ENCODE assay signal across 8 mouse cellular contexts in the genomic region with DNA sequence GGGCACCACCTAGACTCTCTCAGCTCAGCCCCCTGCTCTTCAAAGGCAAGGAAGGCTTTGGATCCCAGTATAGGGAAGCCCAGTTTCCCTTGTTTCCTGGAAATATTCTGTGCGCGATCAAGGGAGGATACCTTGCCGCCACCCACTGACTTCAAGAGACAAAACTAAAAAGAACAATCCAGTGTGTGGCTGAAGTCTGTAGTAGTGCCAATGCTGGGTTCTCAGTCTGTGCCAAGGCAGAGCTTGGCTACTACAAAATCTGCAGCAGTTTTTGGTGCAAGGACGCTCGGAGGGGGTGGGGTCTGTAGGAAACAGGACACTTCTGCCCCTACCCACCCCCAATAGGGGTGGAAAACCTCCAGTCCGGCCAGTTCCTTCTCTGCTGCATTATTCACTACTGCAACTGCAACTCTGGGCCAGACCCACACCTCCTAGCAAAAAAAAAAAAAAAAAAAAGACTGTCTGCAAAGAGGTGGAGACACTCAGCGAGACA. TPM values are rescaled to one million over a fixed set of nuclear protein-coding genes. Genes with fewer than 3 reads are reported as not detected.
DNase-seq lines count a peak whose midpoint lies in the region; ATAC-seq and TF ChIP-seq lines count a peak whose summit lies in the region.

No protein-coding gene starts in this region.

- H3K27ac ChIP-seq in heart, postnatal 0 days (ENCODE audit: low read depth) = no peak overlapping the region
- H3K27ac ChIP-seq in embryonic facial prominence, embryonic 14.5 days (replicated peaks; ENCODE audit: low read depth, low read length) = no peak overlapping the region
- 0 out of 2 replicates have a peak overlapping the region, but pooled peaks have one; percentile 48 for H3K27ac ChIP-seq in hindbrain, embryonic 13.5 days
- H3K27ac ChIP-seq in midbrain, embryonic 14.5 days (replicated peaks; ENCODE audit: low read depth, low read length) = no peak overlapping the region

- H3K4me1 ChIP-seq in heart, postnatal 0 days (ENCODE audit: control insufficient read depth, insufficient read depth) = peaks cover 69% of the 10 kb centered on the region
- peaks cover 46% of the 10 kb centered on the region for H3K4me1 ChIP-seq in embryonic facial prominence, embryonic 14.5 days (ENCODE audit: control insufficient read depth, insufficient read depth, low read length)
- H3K4me1 ChIP-seq in hindbrain, embryonic 13.5 days (replicated peaks) = peaks cover 82% of the 10 kb centered on the region
- peaks cover 63% of the 10 kb centered on the region for H3K4me1 ChIP-seq in midbrain, embryonic 14.5 days (ENCODE audit: control insufficient read depth, insufficient read depth, low read length)

- no peak overlapping the region for H3K9ac ChIP-seq in heart, postnatal 0 days (replicated peaks; ENCODE audit: low read depth, low read length)
- H3K9ac ChIP-seq in embryonic facial prominence, embryonic 14.5 days (ENCODE audit: low read depth, low read length) = no peak overlapping the region
- H3K9ac ChIP-seq in hindbrain, embryonic 13.5 days = peak overlapping the region; percentile 94
- peak overlapping the region; percentile 90 for H3K9ac ChIP-seq in midbrain, embryonic 14.5 days (replicated peaks; ENCODE audit: low read length)

- WGBS in heart, postnatal 0 days = 63% methylated on average over 7 of the region's 7 CpGs
- 53% methylated on average over 7 of the region's 7 CpGs for WGBS in embryonic facial prominence, embryonic 14.5 days
- 45% methylated on average over 7 of the region's 7 CpGs for WGBS in hindbrain, embryonic 13.5 days
- WGBS in midbrain, embryonic 14.5 days = 48% methylated on average over 7 of the region's 7 CpGs

- no peak for TF ChIP-seq EP300 in heart, postnatal 0 days (IDR thresholded peaks at IDR 0.05; ENCODE audit: low read depth)

- no peaks in the 10 kb centered on the region for H3K27me3 ChIP-seq in heart, postnatal 0 days (ENCODE audit: control insufficient read depth, insufficient read depth, low read length)
- no peaks in the 10 kb centered on the region for H3K27me3 ChIP-seq in embryonic facial prominence, embryonic 14.5 days (replicated peaks; ENCODE audit: control insufficient read depth, insufficient read depth, low read length)
- no peaks in the 10 kb centered on the region for H3K27me3 ChIP-seq in hindbrain, embryonic 13.5 days
- no peaks in the 10 kb centered on the region for H3K27me3 ChIP-seq in midbrain, embryonic 14.5 days (ENCODE audit: control insufficient read depth, insufficient read depth, low read length)

- no peak for DNase-seq in heart, postnatal 0 days (ENCODE audit: low spot score)
- no peak for DNase-seq in heart, adult 18-20 months
- DNase-seq in embryonic facial prominence, embryonic 14.5 days (ENCODE audit: low spot score) = no peak
- DNase-seq in midbrain, embryonic 14.5 days = no peak
- no peak for DNase-seq in embryo, embryonic 10 days (ENCODE audit: low spot score)
- DNase-seq in right cerebral cortex, postnatal 14 days = no peak
- no peak for DNase-seq in cerebellum, adult 11 months

- no peak overlapping the region for H3K4me3 ChIP-seq in heart, postnatal 0 days (ENCODE audit: low read depth, low read length)
- H3K4me3 ChIP-seq in embryonic facial prominence, embryonic 14.5 days (ENCODE audit: low read depth, low read length) = no peak overlapping the region
- peak overlapping the region; percentile 88 for H3K4me3 ChIP-seq in hindbrain, embryonic 13.5 days
- H3K4me3 ChIP-seq in midbrain, embryonic 14.5 days (replicated peaks; ENCODE audit: low read depth, low read length) = peak overlapping the region; percentile 83

- no peaks in the 10 kb centered on the region for H3K36me3 ChIP-seq in heart, postnatal 0 days (replicated peaks; ENCODE audit: control insufficient read depth, insufficient read depth, low read length)
- no peaks in the 10 kb centered on the region for H3K36me3 ChIP-seq in embryonic facial prominence, embryonic 14.5 days (ENCODE audit: control insufficient read depth, insufficient read depth, low read length)
- H3K36me3 ChIP-seq in hindbrain, embryonic 13.5 days = no peaks in the 10 kb centered on the region
- no peaks in the 10 kb centered on the region for H3K36me3 ChIP-seq in midbrain, embryonic 14.5 days (ENCODE audit: control insufficient read depth, insufficient read depth, low read length)

- no peak for ATAC-seq in heart, postnatal 0 days (ENCODE audit: insufficient read depth, low read depth)
- ATAC-seq in embryonic facial prominence, embryonic 14.5 days (ENCODE audit: low read depth) = no peak
- ATAC-seq in hindbrain, embryonic 13.5 days (ENCODE audit: low FRiP score) = no peak
- no peak for ATAC-seq in midbrain, embryonic 14.5 days (ENCODE audit: low FRiP score, low TSS enrichment)

- no peaks in the 10 kb centered on the region for H3K9me3 ChIP-seq in heart, postnatal 0 days (replicated peaks; ENCODE audit: control insufficient read depth, low read length)
- no peaks in the 10 kb centered on the region for H3K9me3 ChIP-seq in embryonic facial prominence, embryonic 14.5 days (ENCODE audit: control insufficient read depth, low read length)
- H3K9me3 ChIP-seq in hindbrain, embryonic 13.5 days = no peaks in the 10 kb centered on the region
- H3K9me3 ChIP-seq in midbrain, embryonic 14.5 days (ENCODE audit: control insufficient read depth, low read length) = no peaks in the 10 kb centered on the region

- peak overlapping the region; percentile 25; the same call in 1 of the 2 replicates for H3K4me2 ChIP-seq in heart, postnatal 0 days (ENCODE audit: low read depth, low read length)
- H3K4me2 ChIP-seq in embryonic facial prominence, embryonic 14.5 days (ENCODE audit: low read depth, low read length) = peak overlapping the region; percentile 96
- H3K4me2 ChIP-seq in hindbrain, embryonic 13.5 days = peak overlapping the region; percentile 81
- peak overlapping the region; percentile 98 for H3K4me2 ChIP-seq in midbrain, embryonic 14.5 days (ENCODE audit: low read length)

- no peak for TF ChIP-seq CTCF in heart, postnatal 0 days (IDR thresholded peaks at IDR 0.05; ENCODE audit: low read depth)

RNA-seq across cellular contexts. Expression of a gene that starts 3.0 kb away (rescaled TPM):
- total RNA-seq in heart, postnatal 0 days (2014; rRNA removed; ENCODE audit: low replicate concordance) = 44.7 and 56.2 TPM in 2 replicates
- 6.9 and 7.8 TPM in 2 replicates for polyA plus RNA-seq in heart, postnatal 0 days (2015; fragmentation: Nextera tagmentation; extraction: Ambion mirVana)
- 10 to 100 TPM; 38.5 to 42.5 TPM for total RNA-seq in heart, adult 18-20 months (2021)
- polyA plus RNA-seq in embryonic facial prominence, embryonic 14.5 days (2014; fragmentation: Nextera tagmentation; extraction: Ambion mirVana) = 4.2 and 4.7 TPM in 2 replicates
- polyA plus RNA-seq in hindbrain, embryonic 13.5 days (2015; fragmentation: Nextera tagmentation; extraction: Ambion mirVana) = 17.3 and 17.7 TPM in 2 replicates
- polyA plus RNA-seq in midbrain, embryonic 14.5 days (2014; fragmentation: Nextera tagmentation; extraction: Ambion mirVana) = 20.9 and 22.3 TPM in 2 replicates

RNA-seq across cellular contexts. Expression of a gene that starts 33.9 kb away (rescaled TPM):
- total RNA-seq in heart, postnatal 0 days (2014; rRNA removed; ENCODE audit: low replicate concordance) = 0.70 and 5.0 TPM in 2 replicates
- 0.58 and 0.61 TPM in 2 replicates for polyA plus RNA-seq in heart, postnatal 0 days (2015; fragmentation: Nextera tagmentation; extraction: Ambion mirVana)
- 1 to 10 TPM; 1.3 to 2.1 TPM for total RNA-seq in heart, adult 18-20 months (2021)
- 0.58 and 0.64 TPM in 2 replicates for polyA plus RNA-seq in embryonic facial prominence, embryonic 14.5 days (2014; fragmentation: Nextera tagmentation; extraction: Ambion mirVana)
- polyA plus RNA-seq in hindbrain, embryonic 13.5 days (2015; fragmentation: Nextera tagmentation; extraction: Ambion mirVana) = 1.5 and 1.6 TPM in 2 replicates
- polyA plus RNA-seq in midbrain, embryonic 14.5 days (2014; fragmentation: Nextera tagmentation; extraction: Ambion mirVana) = 1.3 and 1.6 TPM in 2 replicates

Comparison
In these comparisons a context has a peak if more than half of its experiments do, and no peak if none do; other contexts are left out.
1. H3K4me2 ChIP-seq: peak in every context shown above with its lines; median percentile 98 in midbrain, embryonic 14.5 days; 96 in embryonic facial prominence, embryonic 14.5 days; 81 in hindbrain, embryonic 13.5 days; 25 in heart, postnatal 0 days.
2. H3K4me3 ChIP-seq: peak in hindbrain, embryonic 13.5 days (single experiment) and midbrain, embryonic 14.5 days (single experiment); none in heart, postnatal 0 days (single experiment) and embryonic facial prominence, embryonic 14.5 days (single experiment).
3. H3K9ac ChIP-seq: peak in hindbrain, embryonic 13.5 days (single experiment) and midbrain, embryonic 14.5 days (single experiment); none in heart, postnatal 0 days (single experiment) and embryonic facial prominence, embryonic 14.5 days (single experiment).